Mouse (Mus musculus): ENCODE data around the gene Tmem132d. TPM values are rescaled to one million over a fixed set of nuclear protein-coding genes. Genes with fewer than 3 reads are reported as not detected.

Gene Tmem132d
- polyA plus RNA-seq, 1 experiment from 2014 or later = 0.19 TPM

DNA sequence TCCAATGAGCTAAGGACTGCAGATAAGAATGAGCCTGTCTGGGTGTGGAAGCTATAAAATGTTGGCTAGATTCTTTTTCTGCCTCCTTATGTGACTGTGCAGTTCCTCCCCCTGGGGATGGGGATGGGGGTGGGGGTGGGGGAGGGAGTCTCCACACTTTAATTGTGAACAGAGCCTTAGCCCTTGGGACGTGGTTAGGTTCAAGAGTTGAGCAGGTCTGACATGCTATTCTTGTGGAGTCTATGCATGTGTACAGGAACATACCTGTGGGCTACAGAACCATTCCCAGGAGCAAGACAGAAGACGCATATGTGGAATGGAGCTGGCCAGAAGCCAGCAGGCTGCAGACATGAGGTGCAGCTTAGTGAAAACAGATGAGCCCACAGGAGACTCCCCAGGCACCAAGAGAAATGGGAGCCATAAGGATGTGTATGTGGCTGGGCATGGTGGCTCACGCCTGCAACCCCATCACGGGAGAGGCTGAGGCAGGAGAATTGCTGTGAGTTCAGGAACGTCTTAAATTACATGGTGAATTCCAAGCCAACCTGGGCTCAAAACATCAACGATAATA lies 240.3 kb downstream of the Tmem132d start:
- Histone ChIP-seq H3K27ac (ENCODE audit: low read length) (no peak overlapping the region), H3K4me3 (ENCODE audit: low read depth, low read length) (no peak overlapping the region), H3K4me1 (ENCODE audit: control insufficient read depth, insufficient read depth, low read length) (no peaks in the 10 kb centered on the region), H3K27me3 (ENCODE audit: control insufficient read depth, insufficient read depth, low read length) (no peaks in the 10 kb centered on the region), H3K9me3 (ENCODE audit: control insufficient read depth, low read depth, low read length) (no peaks in the 10 kb centered on the region), H3K9ac (replicated peaks; ENCODE audit: low read depth, low read length) (no peak overlapping the region), H3K36me3 (ENCODE audit: control insufficient read depth, insufficient read depth, low read length) (no peaks in the 10 kb centered on the region), H3K4me2 (replicated peaks; ENCODE audit: low read depth, low read length) (no peak overlapping the region)
- 78% methylated on average over 6 of the region's 6 CpGs for WGBS
- ATAC-seq (ENCODE audit: insufficient number of reproducible peaks, insufficient read depth, low FRiP score, low read depth) = no peak

DNA sequence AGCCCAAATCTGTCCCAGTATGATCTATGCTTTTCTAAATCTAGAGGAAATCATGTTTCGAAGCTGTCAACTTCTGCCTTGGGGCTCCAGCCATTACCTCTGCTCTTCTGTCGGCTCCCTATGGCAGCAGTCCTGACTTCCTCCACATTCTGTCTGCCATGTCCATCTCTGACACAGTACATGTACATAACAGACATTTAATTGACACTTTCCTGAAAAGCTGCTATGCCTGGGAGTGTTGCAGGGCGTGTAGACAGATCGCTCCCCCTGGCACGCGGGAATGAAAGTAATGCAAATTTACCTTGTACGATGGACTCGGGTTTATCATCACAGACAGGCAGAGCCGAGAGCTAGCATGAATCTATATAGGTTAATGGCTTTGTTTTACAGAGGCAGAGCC lies 241.2 kb downstream of the Tmem132d start:
- no peak overlapping the region for H3K4me2 ChIP-seq (replicated peaks; ENCODE audit: low read depth, low read length)
- H3K27me3 ChIP-seq (ENCODE audit: control insufficient read depth, insufficient read depth, low read length) = no peaks in the 10 kb centered on the region
- H3K9ac ChIP-seq (replicated peaks; ENCODE audit: low read depth, low read length) = no peak overlapping the region
- H3K36me3 ChIP-seq (ENCODE audit: control insufficient read depth, insufficient read depth, low read length) = no peaks in the 10 kb centered on the region
- H3K4me3 ChIP-seq (ENCODE audit: low read depth, low read length) = no peak overlapping the region
- H3K27ac ChIP-seq (ENCODE audit: low read length) = no peak overlapping the region
- 69% methylated on average over 9 of the region's 9 CpGs for WGBS
- H3K9me3 ChIP-seq (ENCODE audit: control insufficient read depth, low read depth, low read length) = no peaks in the 10 kb centered on the region
- H3K4me1 ChIP-seq (ENCODE audit: control insufficient read depth, insufficient read depth, low read length) = no peaks in the 10 kb centered on the region
- ATAC-seq (ENCODE audit: insufficient number of reproducible peaks, insufficient read depth, low FRiP score, low read depth) = no peak

DNA sequence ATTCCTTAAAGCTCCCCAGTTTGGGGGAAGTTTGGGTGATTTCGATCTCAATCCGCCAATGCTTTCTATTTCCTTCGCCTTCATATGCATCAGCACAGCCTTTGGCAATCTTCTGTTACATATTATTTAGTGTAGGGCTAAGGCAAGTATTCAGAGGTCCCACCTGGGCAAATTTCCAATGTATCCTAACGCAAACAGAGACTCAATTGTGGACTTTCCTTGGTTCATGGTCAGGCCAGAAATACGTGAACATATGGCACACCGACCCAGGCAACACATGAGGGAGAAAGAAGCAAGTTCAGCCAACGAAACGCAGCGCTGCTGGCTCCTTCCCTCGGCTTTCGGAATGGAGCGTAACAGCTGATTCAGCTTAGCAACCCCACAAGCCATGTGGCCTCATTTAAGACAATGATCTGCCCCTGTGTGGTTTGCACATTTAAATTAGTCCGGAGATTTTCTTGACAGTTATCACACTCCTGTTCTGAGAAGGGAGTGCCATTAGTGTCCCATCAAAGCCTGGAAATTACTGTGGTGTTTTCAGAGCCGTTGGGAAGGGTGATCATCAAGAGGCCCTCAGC lies 242.5 kb downstream of the Tmem132d start:
- no peaks in the 10 kb centered on the region for H3K27me3 ChIP-seq (ENCODE audit: control insufficient read depth, insufficient read depth, low read length)
- no peak overlapping the region for H3K27ac ChIP-seq (ENCODE audit: low read length)
- no peak overlapping the region for H3K4me3 ChIP-seq (ENCODE audit: low read depth, low read length)
- no peak overlapping the region for H3K9ac ChIP-seq (replicated peaks; ENCODE audit: low read depth, low read length)
- ATAC-seq (ENCODE audit: insufficient number of reproducible peaks, insufficient read depth, low FRiP score, low read depth) = no peak
- H3K4me2 ChIP-seq (replicated peaks; ENCODE audit: low read depth, low read length) = no peak overlapping the region
- WGBS = 67% methylated on average over 14 of the region's 14 CpGs
- H3K36me3 ChIP-seq (ENCODE audit: control insufficient read depth, insufficient read depth, low read length) = no peaks in the 10 kb centered on the region
- H3K9me3 ChIP-seq (ENCODE audit: control insufficient read depth, low read depth, low read length) = no peaks in the 10 kb centered on the region
- no peaks in the 10 kb centered on the region for H3K4me1 ChIP-seq (ENCODE audit: control insufficient read depth, insufficient read depth, low read length)

DNA sequence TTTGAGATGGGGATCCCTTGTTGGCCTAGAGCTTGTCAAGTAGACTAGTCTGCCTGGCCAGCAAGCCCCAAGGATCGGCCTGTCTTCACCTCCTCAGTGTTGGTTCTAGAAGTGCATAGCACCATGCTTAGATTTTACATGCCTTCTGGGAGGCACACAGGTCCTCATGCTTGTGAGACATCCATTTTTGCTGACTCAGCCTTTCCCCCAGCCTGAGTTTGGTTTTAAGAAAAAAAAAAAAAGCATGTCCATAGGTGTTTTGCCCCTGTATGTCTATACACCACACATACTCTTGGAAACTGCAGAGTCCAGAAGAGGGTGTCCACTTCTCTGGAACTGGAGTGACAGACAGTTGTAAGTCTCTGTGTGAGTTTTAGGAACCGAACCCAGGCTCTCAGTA lies 256.6 kb downstream of the Tmem132d start:
- WGBS = 91% methylated on average over 2 of the region's 2 CpGs
- no peak overlapping the region for H3K9ac ChIP-seq (replicated peaks; ENCODE audit: low read depth, low read length)
- no peaks in the 10 kb centered on the region for H3K27me3 ChIP-seq (ENCODE audit: control insufficient read depth, insufficient read depth, low read length)
- no peaks in the 10 kb centered on the region for H3K4me1 ChIP-seq (ENCODE audit: control insufficient read depth, insufficient read depth, low read length)
- H3K9me3 ChIP-seq (ENCODE audit: control insufficient read depth, low read depth, low read length) = no peaks in the 10 kb centered on the region
- no peak for ATAC-seq (ENCODE audit: insufficient number of reproducible peaks, insufficient read depth, low FRiP score, low read depth)
- no peak overlapping the region for H3K27ac ChIP-seq (ENCODE audit: low read length)
- H3K4me2 ChIP-seq (replicated peaks; ENCODE audit: low read depth, low read length) = no peak overlapping the region
- H3K4me3 ChIP-seq (ENCODE audit: low read depth, low read length) = no peak overlapping the region
- no peaks in the 10 kb centered on the region for H3K36me3 ChIP-seq (ENCODE audit: control insufficient read depth, insufficient read depth, low read length)

DNA sequence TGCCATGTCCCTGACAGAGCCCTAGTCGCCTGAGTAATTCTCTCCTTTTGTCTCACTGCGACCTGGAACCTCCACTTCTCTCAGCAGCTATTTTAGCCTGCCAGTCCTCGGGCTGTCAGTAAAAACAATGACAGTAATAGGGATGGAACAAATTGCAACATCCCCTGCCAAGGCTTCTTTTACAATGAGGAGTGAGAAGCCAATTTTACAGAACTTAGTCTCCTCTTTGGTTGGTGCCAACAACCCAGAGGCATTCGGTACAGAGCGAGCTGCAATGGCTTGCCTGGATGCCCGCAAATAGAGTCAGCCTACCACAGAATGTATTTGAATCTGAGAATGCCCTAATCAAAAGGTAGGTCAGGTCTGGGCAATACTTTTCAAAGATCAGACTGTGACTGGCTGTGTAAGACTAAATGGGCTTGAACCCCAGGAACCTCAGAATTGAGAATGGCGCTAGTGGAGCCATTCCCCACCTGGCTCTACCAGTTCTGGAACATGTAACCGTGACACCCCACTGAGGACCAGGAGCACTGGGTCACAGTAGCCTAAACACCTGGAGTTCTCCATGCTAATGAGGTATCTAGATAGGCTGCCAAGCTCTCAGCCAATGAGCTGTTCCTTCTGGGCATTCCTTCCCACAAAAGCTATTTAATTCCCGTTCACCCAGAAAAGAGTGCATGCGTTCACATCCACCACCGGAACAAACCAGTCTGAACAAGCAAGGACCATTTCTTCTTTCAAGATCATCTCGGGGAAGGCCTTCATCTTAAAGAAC lies 273.8 kb downstream of the Tmem132d start:
- Histone ChIP-seq H3K4me1 (ENCODE audit: control insufficient read depth, insufficient read depth, low read length) (no peaks in the 10 kb centered on the region), H3K4me3 (ENCODE audit: low read depth, low read length) (no peak overlapping the region), H3K9me3 (ENCODE audit: control insufficient read depth, low read depth, low read length) (no peaks in the 10 kb centered on the region), H3K9ac (replicated peaks; ENCODE audit: low read depth, low read length) (no peak overlapping the region), H3K4me2 (replicated peaks; ENCODE audit: low read depth, low read length) (no peak overlapping the region), H3K27me3 (ENCODE audit: control insufficient read depth, insufficient read depth, low read length) (no peaks in the 10 kb centered on the region), H3K27ac (ENCODE audit: low read length) (no peak overlapping the region), H3K36me3 (ENCODE audit: control insufficient read depth, insufficient read depth, low read length) (no peaks in the 10 kb centered on the region)
- 79% methylated on average over 12 of the region's 12 CpGs for WGBS
- no peak for ATAC-seq (ENCODE audit: insufficient number of reproducible peaks, insufficient read depth, low FRiP score, low read depth)

DNA sequence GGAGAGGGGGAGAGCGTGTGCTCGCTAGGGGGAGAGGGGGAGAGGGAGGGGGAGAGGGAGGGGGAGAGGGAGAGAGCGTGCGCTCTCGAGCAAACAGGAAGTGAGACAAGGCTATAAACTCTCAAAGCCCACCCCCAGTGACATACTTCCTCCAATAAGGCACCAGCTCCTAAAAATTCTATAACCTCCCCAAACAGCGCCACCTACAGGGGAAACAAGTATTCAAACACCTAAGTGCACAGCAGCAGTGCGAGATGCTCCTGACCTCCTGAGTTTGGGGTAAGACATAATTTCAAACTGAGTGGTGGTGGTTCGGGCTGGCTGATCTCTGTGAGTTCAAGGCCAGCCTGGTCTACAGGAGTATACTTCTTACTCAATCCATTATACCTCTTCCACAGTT lies 281.4 kb downstream of the Tmem132d start:
- H3K36me3 ChIP-seq (ENCODE audit: control insufficient read depth, insufficient read depth, low read length) = no peaks in the 10 kb centered on the region
- H3K4me3 ChIP-seq (ENCODE audit: low read depth, low read length) = no peak overlapping the region
- H3K9ac ChIP-seq (replicated peaks; ENCODE audit: low read depth, low read length) = no peak overlapping the region
- no peaks in the 10 kb centered on the region for H3K4me1 ChIP-seq (ENCODE audit: control insufficient read depth, insufficient read depth, low read length)
- H3K4me2 ChIP-seq (replicated peaks; ENCODE audit: low read depth, low read length) = no peak overlapping the region
- 82% methylated on average over 6 of the region's 8 CpGs for WGBS
- no peaks in the 10 kb centered on the region; the same call in 1 of the 2 replicates for H3K9me3 ChIP-seq (ENCODE audit: control insufficient read depth, low read depth, low read length)
- no peak for ATAC-seq (ENCODE audit: insufficient number of reproducible peaks, insufficient read depth, low FRiP score, low read depth)
- no peak overlapping the region for H3K27ac ChIP-seq (ENCODE audit: low read length)
- no peaks in the 10 kb centered on the region for H3K27me3 ChIP-seq (ENCODE audit: control insufficient read depth, insufficient read depth, low read length)

DNA sequence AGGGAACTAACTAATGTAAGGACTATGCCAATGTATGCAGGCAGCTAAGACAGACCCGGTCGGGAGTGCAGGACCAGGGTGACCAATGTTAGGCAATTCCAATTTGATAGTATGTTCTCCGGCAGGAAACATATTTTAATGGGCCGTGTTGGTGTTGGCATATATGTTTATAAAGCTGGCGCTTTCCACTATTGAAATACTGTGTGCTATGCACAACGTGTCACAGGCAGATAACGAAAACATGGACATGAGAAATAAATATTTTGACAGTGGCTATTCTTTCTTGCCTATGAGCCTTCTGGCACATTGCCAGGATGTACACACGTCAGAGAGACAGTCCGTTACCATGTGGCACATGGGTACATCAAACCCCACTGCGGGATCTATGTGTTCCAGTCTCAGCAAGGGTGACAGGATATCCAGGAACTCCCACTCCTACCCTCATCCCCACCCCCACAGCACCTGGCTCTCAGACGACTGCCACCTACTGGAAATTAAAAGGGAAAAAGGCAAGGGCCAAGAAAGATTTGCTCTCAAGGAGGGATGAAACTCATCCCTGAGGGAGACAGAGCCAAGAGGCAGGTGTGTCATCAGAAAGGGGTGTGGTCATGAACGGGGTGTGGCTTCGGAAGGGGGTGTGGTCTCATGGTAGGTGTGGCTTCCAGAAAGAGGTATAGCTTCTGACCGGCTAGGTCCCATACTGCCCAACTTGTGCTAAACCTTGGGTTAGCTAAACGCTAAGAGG lies 285.8 kb downstream of the Tmem132d start:
- Histone ChIP-seq H3K9me3 (ENCODE audit: control insufficient read depth, low read depth, low read length) (no peaks in the 10 kb centered on the region; the same call in 1 of the 2 replicates), H3K9ac (replicated peaks; ENCODE audit: low read depth, low read length) (no peak overlapping the region), H3K4me1 (ENCODE audit: control insufficient read depth, insufficient read depth, low read length) (no peaks in the 10 kb centered on the region), H3K27me3 (ENCODE audit: control insufficient read depth, insufficient read depth, low read length) (no peaks in the 10 kb centered on the region), H3K36me3 (ENCODE audit: control insufficient read depth, insufficient read depth, low read length) (no peaks in the 10 kb centered on the region), H3K27ac (ENCODE audit: low read length) (no peak overlapping the region), H3K4me3 (ENCODE audit: low read depth, low read length) (no peak overlapping the region), H3K4me2 (replicated peaks; ENCODE audit: low read depth, low read length) (no peak overlapping the region)
- no peak for ATAC-seq (ENCODE audit: insufficient number of reproducible peaks, insufficient read depth, low FRiP score, low read depth)
- 71% methylated on average over 15 of the region's 15 CpGs for WGBS

DNA sequence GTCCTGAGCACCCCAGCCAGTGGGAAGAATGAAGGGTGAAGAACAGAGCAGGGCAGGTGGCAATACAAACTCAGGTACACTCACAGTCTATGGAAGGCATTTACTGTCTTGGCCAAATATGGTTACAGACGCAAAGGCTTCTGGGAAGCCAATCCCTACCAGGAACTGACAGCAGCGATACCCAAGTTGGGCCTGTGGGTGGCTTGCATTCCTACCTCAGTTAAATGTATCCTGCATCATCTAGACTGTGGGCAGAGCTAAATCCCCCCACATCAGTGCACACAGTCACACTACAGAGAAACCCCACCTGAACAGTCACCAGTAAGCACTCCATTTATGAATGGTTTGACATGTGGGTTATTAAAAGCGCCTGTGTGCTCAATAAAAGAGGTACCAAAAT lies 288.1 kb downstream of the Tmem132d start:
- H3K27ac ChIP-seq (ENCODE audit: low read length) = no peak overlapping the region
- WGBS = 89% methylated on average over 3 of the region's 3 CpGs
- H3K4me3 ChIP-seq (ENCODE audit: low read depth, low read length) = no peak overlapping the region
- H3K36me3 ChIP-seq (ENCODE audit: control insufficient read depth, insufficient read depth, low read length) = no peaks in the 10 kb centered on the region
- no peaks in the 10 kb centered on the region for H3K9me3 ChIP-seq (ENCODE audit: control insufficient read depth, low read depth, low read length)
- ATAC-seq (ENCODE audit: insufficient number of reproducible peaks, insufficient read depth, low FRiP score, low read depth) = no peak
- H3K27me3 ChIP-seq (ENCODE audit: control insufficient read depth, insufficient read depth, low read length) = no peaks in the 10 kb centered on the region
- H3K4me2 ChIP-seq (replicated peaks; ENCODE audit: low read depth, low read length) = no peak overlapping the region
- H3K4me1 ChIP-seq (ENCODE audit: control insufficient read depth, insufficient read depth, low read length) = no peaks in the 10 kb centered on the region
- no peak overlapping the region for H3K9ac ChIP-seq (replicated peaks; ENCODE audit: low read depth, low read length)
